Mouse (Mus musculus): ENCODE measurements around the gene Slc7a11. TPM values are rescaled to one million over a fixed set of nuclear protein-coding genes. Genes with fewer than 3 reads are reported as not detected.

Slc7a11 gene
- polyA plus RNA-seq, 2 experiments: 2.6 to 5.8 TPM

DNA sequence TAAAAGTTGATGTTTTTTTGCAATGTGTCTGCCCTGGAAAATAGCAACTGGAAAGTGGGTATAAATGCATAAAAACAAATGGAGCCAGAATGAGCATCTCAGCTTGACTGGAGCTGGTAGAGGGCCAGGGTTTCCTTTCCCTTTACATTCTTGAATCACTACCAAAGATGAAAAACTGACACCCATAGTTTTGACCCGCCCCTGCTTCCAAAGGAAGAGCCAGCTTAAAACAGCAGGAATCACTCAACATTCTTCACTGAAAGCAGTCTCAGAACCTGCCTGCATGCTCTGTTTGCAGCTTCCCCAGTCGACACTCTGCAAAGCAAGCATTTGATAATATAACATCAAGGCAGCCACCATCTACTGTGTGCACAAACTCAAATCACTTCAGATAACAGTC lies 496.6 kb downstream of the Slc7a11 start:
- TF ChIP-seq POLR2A (IDR thresholded peaks at IDR 0.05; ENCODE audit: borderline replicate concordance, extremely low read depth, insufficient read depth, insufficient read length): no peak
- no peak overlapping the region for H3K4me2 ChIP-seq (replicated peaks; ENCODE audit: low read depth, low read length, severe bottlenecking)
- no peak overlapping the region for H3K27ac ChIP-seq (replicated peaks; ENCODE audit: low read depth, low read length)
- DNase-seq (ENCODE audit: low spot score) (peak; percentile 70), ATAC-seq (ENCODE audit: low FRiP score, low read depth) (no peak)
- no peaks in the 10 kb centered on the region for H3K27me3 ChIP-seq (ENCODE audit: control insufficient read depth, insufficient read depth, low read length)
- no peaks in the 10 kb centered on the region for H3K9me3 ChIP-seq (ENCODE audit: control insufficient read depth, low read length)
- H3K9ac ChIP-seq (ENCODE audit: low read depth, low read length, severe bottlenecking): no peak overlapping the region
- 0 out of 2 replicates have a peak, but pooled peaks cover 3% of the 10 kb centered on the region for H3K4me1 ChIP-seq (ENCODE audit: control insufficient read depth, insufficient read depth, low read length)
- H3K4me3 ChIP-seq (replicated peaks; ENCODE audit: low read length): no peak overlapping the region
- WGBS: 39% methylated on average over 2 of the region's 2 CpGs
- H3K36me3 ChIP-seq (ENCODE audit: control insufficient read depth, insufficient read depth, low read length): no peaks in the 10 kb centered on the region

DNA sequence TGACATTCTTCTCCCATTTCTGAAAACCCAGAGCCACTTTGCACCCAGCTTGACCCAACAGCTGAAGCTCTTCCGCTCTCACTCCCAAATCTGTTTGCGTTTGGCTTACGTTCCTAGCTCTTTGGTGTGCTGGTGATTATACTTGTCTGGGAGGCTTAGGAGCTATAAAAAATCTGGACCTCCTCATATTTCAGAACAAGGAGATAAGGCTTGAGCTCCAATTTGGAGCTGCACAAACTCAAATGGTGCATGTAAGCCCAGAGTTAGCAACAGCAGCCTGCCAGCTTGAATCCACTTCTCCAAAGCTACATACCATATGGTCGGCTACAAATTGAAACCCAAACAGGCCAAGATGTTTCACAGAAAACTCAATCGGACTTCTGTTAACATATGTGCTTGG lies 498.6 kb downstream of the Slc7a11 start:
- Histone ChIP-seq H3K4me1 (ENCODE audit: control insufficient read depth, insufficient read depth, low read length) (0 out of 2 replicates have a peak, but pooled peaks cover 3% of the 10 kb centered on the region), H3K4me3 (replicated peaks; ENCODE audit: low read length) (no peak overlapping the region), H3K36me3 (ENCODE audit: control insufficient read depth, insufficient read depth, low read length) (no peaks in the 10 kb centered on the region), H3K27me3 (ENCODE audit: control insufficient read depth, insufficient read depth, low read length) (no peaks in the 10 kb centered on the region), H3K4me2 (replicated peaks; ENCODE audit: low read depth, low read length, severe bottlenecking) (no peak overlapping the region), H3K9ac (ENCODE audit: low read depth, low read length, severe bottlenecking) (no peak overlapping the region), H3K27ac (replicated peaks; ENCODE audit: low read depth, low read length) (no peak overlapping the region), H3K9me3 (ENCODE audit: control insufficient read depth, low read length) (no peaks in the 10 kb centered on the region)
- DNase-seq (ENCODE audit: low spot score): no peak
- 52% methylated on average over 5 of the region's 5 CpGs for WGBS
- no peak for ATAC-seq (ENCODE audit: low FRiP score, low read depth)
- no peak for TF ChIP-seq POLR2A (IDR thresholded peaks at IDR 0.05; ENCODE audit: borderline replicate concordance, extremely low read depth, insufficient read depth, insufficient read length)

DNA sequence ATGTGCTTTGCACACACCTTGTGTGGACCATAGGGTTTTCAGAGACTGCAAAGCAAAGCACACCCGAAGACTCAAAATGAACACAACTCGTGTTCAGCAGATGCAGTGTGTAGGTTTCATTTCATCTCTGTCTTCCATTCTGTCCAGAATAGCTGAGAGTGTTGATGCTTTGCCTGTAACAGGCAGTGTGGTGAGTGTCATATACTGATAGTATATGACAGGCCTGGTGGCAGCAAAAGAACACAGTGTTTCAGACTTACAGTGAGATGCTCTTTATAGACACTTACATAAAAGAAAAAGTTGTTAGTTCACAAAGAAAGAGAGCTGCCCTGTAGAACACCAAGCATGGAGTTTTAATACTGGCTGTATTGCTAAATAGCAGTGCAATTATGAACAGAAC lies 505.8 kb downstream of the Slc7a11 start:
- ATAC-seq (ENCODE audit: low FRiP score, low read depth) (no peak), DNase-seq (ENCODE audit: low spot score) (no peak)
- H3K4me1 ChIP-seq (ENCODE audit: control insufficient read depth, insufficient read depth, low read length): no peaks in the 10 kb centered on the region
- H3K27ac ChIP-seq (replicated peaks; ENCODE audit: low read depth, low read length): no peak overlapping the region
- H3K9ac ChIP-seq (ENCODE audit: low read depth, low read length, severe bottlenecking): no peak overlapping the region
- no peaks in the 10 kb centered on the region for H3K27me3 ChIP-seq (ENCODE audit: control insufficient read depth, insufficient read depth, low read length)
- no peak overlapping the region for H3K4me3 ChIP-seq (replicated peaks; ENCODE audit: low read length)
- WGBS: 73% methylated on average over 2 of the region's 2 CpGs
- no peaks in the 10 kb centered on the region for H3K9me3 ChIP-seq (ENCODE audit: control insufficient read depth, low read length)
- no peak for TF ChIP-seq POLR2A (IDR thresholded peaks at IDR 0.05; ENCODE audit: borderline replicate concordance, extremely low read depth, insufficient read depth, insufficient read length)
- no peak overlapping the region for H3K4me2 ChIP-seq (replicated peaks; ENCODE audit: low read depth, low read length, severe bottlenecking)
- no peaks in the 10 kb centered on the region for H3K36me3 ChIP-seq (ENCODE audit: control insufficient read depth, insufficient read depth, low read length)

DNA sequence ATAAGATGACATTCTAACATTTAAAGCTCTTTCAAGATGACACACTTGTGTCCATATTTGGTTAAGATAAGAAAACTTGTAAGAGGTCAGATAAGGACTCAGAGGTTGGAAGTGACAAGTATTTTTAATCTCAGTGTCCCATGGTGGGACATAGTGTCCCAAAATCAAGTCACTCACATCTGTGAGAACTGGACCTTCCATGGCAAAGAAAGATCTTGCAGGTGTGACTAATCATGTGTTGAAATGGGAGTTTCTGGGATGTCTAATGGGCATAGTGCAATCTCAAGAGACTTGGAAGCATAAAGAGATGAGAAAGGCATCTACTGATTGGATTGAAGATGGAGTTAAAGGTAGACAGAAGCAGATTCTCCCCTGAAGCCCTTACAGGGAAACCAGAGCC lies 513.9 kb downstream of the Slc7a11 start:
- H3K9ac ChIP-seq (ENCODE audit: low read depth, low read length, severe bottlenecking): no peak overlapping the region
- ATAC-seq (ENCODE audit: low FRiP score, low read depth) (no peak), DNase-seq (ENCODE audit: low spot score) (no peak)
- H3K9me3 ChIP-seq (ENCODE audit: control insufficient read depth, low read length): no peaks in the 10 kb centered on the region
- H3K4me3 ChIP-seq (replicated peaks; ENCODE audit: low read length): no peak overlapping the region
- no peak for TF ChIP-seq POLR2A (IDR thresholded peaks at IDR 0.05; ENCODE audit: borderline replicate concordance, extremely low read depth, insufficient read depth, insufficient read length)
- no peaks in the 10 kb centered on the region for H3K36me3 ChIP-seq (ENCODE audit: control insufficient read depth, insufficient read depth, low read length)
- no peak overlapping the region for H3K4me2 ChIP-seq (replicated peaks; ENCODE audit: low read depth, low read length, severe bottlenecking)
- peak overlapping the region; percentile 38; the same call in 1 of the 2 replicates for H3K27ac ChIP-seq (replicated peaks; ENCODE audit: low read depth, low read length)
- H3K4me1 ChIP-seq (ENCODE audit: control insufficient read depth, insufficient read depth, low read length): peaks cover 15% of the 10 kb centered on the region
- no peaks in the 10 kb centered on the region for H3K27me3 ChIP-seq (ENCODE audit: control insufficient read depth, insufficient read depth, low read length)

DNA sequence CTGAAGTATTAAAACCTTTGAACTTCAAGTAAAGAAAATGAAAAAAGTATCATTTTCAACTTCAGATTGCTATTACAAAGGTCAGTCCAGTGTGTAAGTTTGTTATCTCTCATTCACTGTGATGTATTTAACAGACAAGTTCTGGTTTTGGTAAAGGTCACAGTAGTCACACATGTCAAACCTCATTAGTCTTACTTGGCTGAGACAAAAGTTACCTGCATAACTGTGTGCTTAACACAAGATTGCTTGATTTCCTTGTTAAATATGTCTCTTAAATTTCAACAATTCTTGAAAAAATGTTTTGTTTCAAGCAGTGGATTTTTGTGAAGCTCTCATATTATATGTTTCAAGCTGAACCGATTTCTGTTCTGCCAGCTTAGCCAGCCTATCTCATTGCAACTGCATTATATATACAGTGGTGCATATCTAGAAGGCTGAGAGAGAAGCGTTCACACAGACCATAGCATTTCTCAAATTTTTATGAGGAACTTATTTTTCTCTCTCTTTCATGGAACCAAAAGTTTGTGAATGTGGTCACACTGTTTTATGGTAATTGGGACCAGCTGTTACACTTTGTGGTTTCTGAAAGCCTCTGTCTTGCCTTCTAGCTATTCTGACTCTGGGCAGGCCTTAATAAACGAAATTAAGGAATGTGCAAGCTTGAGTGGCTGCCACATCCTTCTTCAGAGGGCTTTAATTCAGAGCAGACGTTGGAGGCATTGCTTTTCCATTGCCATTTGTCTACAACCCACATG lies 514.7 kb downstream of the Slc7a11 start:
- peak overlapping the region; percentile 38 for H3K27ac ChIP-seq (replicated peaks; ENCODE audit: low read depth, low read length)
- H3K4me2 ChIP-seq (replicated peaks; ENCODE audit: low read depth, low read length, severe bottlenecking): no peak overlapping the region
- H3K4me3 ChIP-seq (replicated peaks; ENCODE audit: low read length): no peak overlapping the region
- H3K9me3 ChIP-seq (ENCODE audit: control insufficient read depth, low read length): no peaks in the 10 kb centered on the region
- peaks cover 15% of the 10 kb centered on the region for H3K4me1 ChIP-seq (ENCODE audit: control insufficient read depth, insufficient read depth, low read length)
- H3K36me3 ChIP-seq (ENCODE audit: control insufficient read depth, insufficient read depth, low read length): no peaks in the 10 kb centered on the region
- H3K27me3 ChIP-seq (ENCODE audit: control insufficient read depth, insufficient read depth, low read length): no peaks in the 10 kb centered on the region
- 6% methylated on average over 4 of the region's 4 CpGs for WGBS
- DNase-seq (ENCODE audit: low spot score) (peak; percentile 94), ATAC-seq (ENCODE audit: low FRiP score, low read depth) (peak; percentile 93)
- no peak overlapping the region for H3K9ac ChIP-seq (ENCODE audit: low read depth, low read length, severe bottlenecking)
- no peak for TF ChIP-seq POLR2A (IDR thresholded peaks at IDR 0.05; ENCODE audit: borderline replicate concordance, extremely low read depth, insufficient read depth, insufficient read length)

All from limb, embryonic 14.5 days (tissue).